Mouse (Mus musculus) lung, postnatal 10 days (tissue): ENCODE measurements around the gene Cdc14b.

Experiments
- DNase-seq: peaks from one replicate; pipeline ENCODE4 v3.0.0; 2021

Gene Cdc14b

DNA sequence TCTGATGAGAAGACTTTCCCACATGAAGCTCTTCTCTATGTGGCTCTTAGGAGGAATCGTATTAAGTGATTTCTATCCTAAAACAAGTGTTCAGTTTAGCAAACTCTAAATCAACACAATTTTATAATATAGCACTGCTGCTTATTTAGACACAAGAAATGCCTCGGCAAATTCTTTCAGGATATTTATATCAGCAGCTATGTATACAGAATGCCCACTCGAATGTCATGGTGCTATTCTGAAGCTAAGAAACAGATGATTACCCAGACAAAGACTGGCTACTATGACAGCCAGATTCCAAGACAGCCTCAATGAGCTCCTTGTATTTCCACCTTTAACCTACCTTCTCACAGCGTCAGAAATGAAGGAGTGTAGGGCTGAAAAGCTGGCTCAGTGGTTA, 42.0 kb downstream of the Cdc14b start:
- DNase-seq = no peak

DNA sequence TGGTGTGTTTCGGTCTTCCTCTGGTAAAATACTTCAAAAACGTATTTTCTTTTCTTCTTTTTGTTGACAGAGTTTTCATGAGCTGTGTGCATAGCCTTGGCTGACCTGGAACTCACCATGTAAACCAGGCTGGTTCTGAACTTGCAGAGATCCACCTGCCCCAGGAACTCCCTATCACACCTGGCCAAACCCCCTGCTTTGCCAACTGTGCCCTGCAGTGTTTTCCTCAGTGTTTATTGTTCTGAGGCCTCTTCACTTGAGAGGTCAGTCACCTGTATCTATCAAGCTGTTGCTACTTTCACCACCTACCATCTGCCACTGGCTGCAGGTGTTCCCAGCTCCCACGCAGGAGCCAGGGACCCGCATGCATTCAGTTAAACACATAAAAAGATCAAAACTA, 48.4 kb downstream of the Cdc14b start:
- DNase-seq = no peak

DNA sequence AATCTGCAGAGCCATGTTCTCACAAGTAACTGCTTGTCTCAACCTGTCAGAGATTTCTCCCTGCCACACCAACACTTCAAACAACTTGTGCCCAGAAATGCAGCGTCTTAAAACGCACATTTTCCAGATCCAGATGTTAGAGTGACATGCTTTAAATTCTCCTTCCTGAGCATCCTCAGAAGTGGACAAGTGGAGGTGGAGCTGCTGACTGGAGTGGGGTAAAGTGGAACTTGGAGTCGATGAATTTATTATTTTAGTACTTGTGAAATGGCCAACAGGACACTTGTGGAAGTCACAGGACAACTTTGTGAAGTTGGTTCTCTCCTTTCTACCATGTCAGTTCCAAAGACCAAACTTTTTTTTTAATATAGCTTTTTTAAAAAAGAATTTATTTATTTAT, 49.4 kb downstream of the Cdc14b start:
- DNase-seq = no peak

GRCm38 (mm10) chr13:64214891-64215290, 60.2 kb downstream of the Cdc14b start:
- no peak for DNase-seq

- DNase-seq = no peak
Observed at GRCm38 (mm10) chr13:64211995-64212603, 63.0 kb downstream of the Cdc14b start.

- no peak for DNase-seq
Observed at GRCm38 (mm10) chr13:64208146-64208545, 66.9 kb downstream of the Cdc14b start.

DNA sequence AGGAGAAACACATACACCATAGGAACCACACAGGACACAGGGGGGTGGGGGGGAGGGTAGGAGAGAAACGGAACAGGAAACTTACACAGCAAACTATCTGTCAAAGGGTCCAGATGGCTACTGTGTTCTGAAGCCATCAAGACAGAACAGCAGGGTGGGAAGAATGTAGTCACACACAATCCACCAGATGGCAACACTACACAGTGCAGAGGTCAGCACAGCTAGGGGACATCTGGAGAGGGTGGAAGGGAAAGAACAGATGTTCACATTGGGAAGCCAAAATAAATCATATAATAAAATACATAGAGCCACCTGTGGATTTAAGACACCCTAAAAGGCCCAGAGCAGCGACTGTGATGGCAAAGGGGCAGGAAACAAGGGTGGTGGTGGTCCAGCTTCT, 69.9 kb downstream of the Cdc14b start:
- DNase-seq = peak; percentile 64

- DNase-seq = peak; percentile 26
Observed at GRCm38 (mm10) chr13:64204726-64205125, 70.4 kb downstream of the Cdc14b start.

GRCm38 (mm10) chr13:64200911-64201310, 74.2 kb downstream of the Cdc14b start:
- DNase-seq = no peak

DNA sequence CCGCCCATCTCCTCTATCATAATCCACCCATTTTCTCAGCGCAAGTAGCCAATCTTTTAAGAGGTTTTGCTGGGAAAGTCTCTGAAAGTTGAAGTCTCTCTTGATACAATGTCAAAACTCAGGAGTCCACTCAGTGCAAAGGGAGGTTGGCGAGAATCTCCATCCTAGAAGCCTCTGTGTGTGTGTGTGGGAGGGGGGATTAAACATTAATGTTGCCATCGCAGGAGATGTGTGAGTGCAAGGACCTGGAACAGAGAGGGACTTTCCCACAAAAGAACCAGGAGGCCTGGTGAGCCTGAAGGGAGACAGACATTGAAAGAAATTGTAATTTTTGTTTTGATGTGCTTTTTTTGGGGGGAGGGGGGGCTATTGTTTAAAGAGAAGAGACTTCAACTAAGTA, 76.8 kb downstream of the Cdc14b start:
- no peak for DNase-seq

- DNase-seq = no peak
Observed at GRCm38 (mm10) chr13:64197899-64198298, 77.2 kb downstream of the Cdc14b start.

GRCm38 (mm10) chr13:64187065-64187464, 88.0 kb downstream of the Cdc14b start:
- peak; percentile 13 for DNase-seq

DNA sequence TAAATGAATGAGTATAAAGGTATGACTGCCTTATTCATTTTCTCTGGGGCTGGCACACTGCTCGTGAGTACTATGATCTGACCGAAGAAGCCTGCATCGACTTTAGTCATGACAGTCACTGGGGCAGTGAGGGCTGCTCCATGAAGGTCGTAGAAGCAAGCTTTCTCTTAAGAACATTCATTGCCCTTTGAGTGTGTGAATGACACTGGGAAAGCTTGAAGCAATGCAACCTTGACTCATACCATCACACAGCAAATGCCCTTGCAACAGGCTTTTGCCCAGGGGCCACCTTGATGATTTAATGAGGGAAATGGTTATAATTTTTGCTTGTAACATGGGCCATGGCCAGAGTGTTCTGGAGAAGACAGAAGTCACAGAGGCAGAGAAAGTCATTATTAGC, 88.6 kb downstream of the Cdc14b start:
- no peak for DNase-seq

GRCm38 (mm10) chr13:64185586-64185985, 89.5 kb downstream of the Cdc14b start:
- DNase-seq = no peak

DNA sequence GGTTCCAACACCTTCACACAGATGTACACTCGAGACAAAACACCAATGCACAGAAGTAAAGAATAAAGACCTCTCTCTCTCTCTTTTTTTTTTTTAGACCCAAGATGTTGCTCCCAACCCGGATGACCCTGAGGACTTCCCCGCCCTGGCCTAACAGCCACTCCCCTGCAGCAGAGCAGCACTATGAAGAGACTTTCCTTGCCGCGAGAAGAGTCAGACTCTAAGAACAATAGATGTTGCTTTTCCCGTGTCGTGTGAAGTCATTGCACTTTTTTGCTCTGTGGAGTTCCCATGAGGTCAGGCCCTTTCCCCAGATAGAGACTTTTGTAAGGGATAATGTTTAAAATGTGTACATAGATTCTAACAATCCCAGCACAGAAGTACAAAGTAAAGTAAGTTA, 89.9 kb downstream of the Cdc14b start:
- DNase-seq = no peak

DNA sequence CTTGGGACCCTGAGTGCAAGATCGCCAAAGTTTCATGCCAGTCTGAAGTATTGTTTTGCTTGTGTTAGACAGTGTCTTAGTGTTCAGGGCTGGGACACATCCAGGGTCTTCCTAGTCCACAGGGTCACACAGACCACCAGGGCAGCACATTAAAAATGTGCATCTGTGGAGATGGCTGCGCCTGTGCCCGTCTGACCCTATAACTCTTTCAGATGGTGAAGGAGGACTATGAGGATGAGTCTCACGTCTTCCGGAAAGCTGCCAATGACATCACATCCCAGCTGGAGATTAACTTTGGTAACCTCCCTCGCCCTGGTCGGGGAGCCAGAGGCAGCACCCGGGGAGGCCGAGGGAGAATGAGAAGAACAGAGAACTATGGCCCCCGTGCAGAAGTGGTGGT, 90.7 kb downstream of the Cdc14b start:
- no peak for DNase-seq

DNA sequence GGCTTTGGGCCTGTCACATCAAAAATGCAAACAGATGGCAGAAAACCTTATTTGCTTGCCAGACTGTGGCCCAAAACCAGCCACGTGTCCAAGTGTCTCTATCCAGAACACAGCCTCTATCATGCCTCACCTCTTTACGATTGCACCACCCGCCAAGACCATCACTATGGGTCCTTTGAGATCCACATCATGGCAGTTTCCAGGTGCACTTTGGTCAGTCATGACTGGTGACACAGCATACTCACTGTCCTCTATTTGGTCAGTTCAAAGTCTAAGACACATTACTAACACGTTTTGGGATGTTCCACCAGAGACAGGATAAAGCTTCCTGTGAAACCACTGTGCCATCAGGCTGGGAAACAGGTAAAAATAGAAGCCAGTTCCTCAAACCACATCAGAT, 91.5 kb downstream of the Cdc14b start:
- no peak for DNase-seq

GRCm38 (mm10) chr13:64182091-64182490, 93.0 kb downstream of the Cdc14b start:
- DNase-seq = no peak

DNA sequence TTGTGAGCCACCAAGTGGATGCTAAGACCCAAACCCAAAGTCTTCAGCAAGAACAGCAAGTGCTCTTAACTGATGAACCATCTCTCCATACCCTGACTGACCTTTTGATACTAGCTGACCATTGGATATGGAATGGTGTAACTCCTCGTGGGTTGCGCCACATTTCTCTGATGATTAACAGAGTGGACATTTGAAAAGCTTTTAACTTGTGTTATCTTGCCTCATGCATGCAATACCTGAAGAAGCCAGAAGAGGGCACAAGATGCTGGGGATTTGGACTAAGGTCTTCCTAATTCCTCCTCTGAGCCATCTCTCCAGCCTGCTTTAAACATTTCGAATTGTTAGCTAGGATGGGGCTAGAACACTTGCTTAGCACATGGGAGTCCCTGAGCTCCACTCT, 94.2 kb downstream of the Cdc14b start:
- DNase-seq = peak; percentile 81

GRCm38 (mm10) chr13:64180300-64180699, 94.8 kb downstream of the Cdc14b start:
- no peak for DNase-seq

GRCm38 (mm10) chr13:64178746-64179652, 96.1 kb downstream of the Cdc14b start:
- DNase-seq = no peak

DNA sequence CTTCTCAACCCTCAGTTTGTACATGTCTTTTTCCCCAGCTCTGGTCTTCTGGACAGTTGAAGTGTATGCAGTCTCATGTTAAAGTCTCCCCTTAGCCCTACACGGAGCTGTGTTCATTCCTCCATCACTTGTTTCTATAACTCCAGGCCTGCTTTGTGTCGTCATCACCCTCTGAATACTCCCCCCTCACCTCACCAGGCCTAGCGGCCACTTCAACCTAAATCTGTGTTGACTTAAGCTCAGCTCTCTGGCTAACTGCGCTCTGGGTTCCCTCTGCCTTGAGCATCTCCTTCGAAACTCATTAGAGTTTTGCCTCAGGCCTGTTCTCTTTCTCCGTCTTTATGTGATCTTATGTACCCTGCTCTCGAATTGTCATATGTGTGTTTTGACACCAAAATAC, 97.1 kb downstream of the Cdc14b start:
- no peak for DNase-seq

GRCm38 (mm10) chr13:64169746-64170145, 105.3 kb downstream of the Cdc14b start:
- peak; percentile 12 for DNase-seq

DNA sequence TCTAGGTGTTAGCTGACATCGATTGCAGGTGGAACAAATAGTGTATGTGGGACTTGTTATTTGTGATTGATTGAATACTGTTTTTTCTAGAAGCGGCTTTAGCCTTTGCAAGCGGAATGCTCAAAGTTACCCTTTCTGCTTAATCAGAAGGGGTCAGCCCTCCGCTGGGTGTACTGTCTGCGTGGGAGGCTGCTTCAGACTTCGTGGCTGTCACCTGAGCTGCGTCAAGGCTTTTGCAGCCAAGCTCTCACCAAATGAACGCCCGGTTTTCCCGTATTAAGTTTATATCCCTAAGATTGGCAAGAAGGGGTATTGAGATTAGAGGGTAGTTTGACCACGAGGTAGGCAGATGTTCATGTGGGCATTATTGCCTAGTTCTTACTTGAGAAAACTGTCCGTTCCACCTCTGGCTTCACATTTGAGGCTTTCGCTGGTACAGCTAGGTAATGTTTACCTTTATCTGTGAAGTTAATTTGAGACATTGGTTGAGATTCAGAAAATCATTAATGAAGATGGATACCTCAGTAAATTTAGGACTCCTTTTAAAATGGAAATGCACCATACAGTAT, 111.9 kb downstream of the Cdc14b start:
- no peak for DNase-seq
